Mouse (Mus musculus) lung, adult 18-20 months (tissue): ENCODE measurements around the gene AC140267.1.

Experiments
- DNase-seq, 2 experiments: peaks; one replicate each; pipeline ENCODE4 v3.0.0; 2022; ENCODE audit warnings: mixed read lengths in 2 of 2

The AC140267.1 gene

DNA sequence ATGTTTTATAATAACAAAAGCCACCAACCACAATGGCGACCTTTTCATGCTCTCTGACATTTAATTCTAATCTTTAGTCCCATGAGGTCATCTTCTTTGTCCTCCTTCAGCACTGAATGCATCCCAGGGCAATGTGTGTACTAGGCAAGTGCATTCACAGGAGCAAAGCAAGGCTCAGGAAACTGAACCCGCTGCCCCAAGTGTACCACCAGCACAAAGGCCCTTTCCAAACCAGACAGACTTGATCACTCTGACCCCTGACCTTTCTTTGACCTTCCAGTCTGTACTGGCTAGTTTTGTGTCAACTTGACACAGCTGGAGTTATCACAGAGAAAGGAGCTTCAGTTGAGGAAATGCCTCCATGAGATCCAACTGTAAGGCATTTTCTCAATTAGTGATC, 3.3 kb upstream of the AC140267.1 start:
- DNase-seq = no peak

DNA sequence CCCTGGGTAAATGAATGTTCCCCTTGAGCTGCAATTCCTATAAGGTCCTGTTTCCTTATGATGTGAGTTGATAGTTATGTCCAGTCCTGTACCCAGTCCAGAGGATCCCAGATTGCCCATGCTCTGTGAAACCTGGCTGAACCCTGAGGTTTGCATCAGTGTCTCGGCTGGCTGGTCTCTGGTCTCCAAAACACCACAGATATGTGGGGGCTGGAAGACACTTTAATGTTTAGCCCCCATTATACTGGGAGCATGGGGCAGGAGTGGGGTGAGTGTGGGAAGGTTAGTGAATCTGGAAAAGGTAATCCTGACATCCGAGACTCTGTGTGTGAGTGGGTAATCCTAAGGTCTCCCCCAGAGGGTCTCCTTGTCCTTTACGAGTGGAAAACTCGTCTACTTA, 2.6 kb upstream of the AC140267.1 start:
- DNase-seq = no peak

DNA sequence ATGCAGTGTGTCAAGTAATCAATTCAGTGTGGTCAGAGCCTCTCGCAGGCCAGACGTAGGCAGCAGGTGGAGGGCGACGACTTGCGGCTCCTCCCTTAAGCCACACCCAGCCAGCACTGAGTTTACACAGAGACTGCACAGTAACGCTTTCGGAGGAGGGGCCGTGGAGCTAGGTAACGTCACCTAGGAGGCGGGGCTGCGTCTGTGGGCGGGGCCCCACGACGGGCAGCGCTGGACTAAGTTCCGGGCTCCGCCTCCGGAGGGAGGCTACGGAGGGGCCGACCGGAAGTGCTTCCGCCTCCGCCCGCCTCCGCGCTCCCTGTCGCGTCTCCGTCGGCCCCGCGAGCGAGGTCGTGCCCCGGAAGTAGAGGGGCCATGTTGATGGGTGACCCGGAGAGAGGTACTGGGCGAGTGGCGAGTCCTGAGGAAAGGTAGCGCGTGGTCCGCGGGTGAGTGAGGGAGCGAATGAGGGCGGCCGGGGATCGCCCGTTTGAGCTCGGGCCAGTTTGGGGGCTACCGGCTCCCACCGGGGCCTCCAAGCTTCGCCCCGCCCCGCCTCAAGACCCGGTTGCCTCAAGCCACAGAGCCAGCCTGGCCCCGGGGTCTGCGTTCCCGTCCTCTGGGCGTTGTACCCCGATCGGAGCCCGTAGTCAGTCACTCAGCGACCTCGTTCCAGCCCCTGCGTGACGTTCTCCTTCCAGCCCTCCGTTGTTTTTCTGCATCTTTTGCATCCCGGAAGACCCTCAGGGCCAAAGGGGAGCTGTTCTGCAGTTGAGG, 1.7 kb upstream of the AC140267.1 start, which contains the start of gene Mief1:
Gene Mief1 (plus strand): TSS at position 286 of the 777 bp plus-strand sequence.
- DNase-seq = peak; percentile 99

DNA sequence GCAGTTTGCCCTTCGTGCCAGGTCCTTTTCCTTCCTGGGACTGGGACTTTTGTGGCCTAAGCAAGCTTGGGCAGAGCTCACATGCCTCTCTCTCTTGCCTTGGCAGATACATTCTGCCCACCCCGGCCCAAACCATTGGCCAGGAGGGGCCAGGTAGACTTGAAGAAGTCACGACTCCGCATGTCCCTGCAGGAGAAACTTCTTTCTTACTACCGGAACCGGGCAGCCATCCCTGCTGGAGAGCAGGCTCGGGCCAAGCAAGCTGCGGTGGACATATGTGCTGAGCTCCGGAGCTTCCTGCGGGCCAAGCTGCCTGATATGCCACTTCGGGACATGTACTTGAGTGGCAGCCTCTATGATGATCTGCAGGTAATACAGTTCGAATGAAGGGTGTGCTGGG, 12.5 kb downstream of the AC140267.1 start:
- DNase-seq = no peak

- no peak for DNase-seq
Measured at GRCm38 (mm10) chr15:80248596-80248995, 13.0 kb downstream of the AC140267.1 start.

DNA sequence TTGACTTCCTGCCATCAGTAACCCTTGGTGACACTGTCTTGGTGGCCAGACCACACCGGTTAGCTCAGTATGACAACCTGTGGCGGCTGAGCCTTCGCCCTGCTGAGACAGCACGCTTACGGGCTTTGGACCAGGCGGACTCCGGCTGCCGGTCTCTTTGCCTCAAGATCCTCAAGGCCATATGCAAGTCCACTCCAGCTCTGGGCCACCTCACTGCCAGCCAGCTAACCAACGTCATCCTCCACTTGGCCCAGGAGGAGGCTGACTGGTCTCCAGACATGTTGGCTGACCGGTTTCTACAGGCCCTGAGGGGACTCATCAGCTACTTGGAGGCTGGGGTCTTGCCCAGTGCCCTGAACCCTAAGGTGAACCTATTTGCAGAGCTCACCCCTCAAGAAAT, 14.0 kb downstream of the AC140267.1 start:
- DNase-seq = no peak

DNA sequence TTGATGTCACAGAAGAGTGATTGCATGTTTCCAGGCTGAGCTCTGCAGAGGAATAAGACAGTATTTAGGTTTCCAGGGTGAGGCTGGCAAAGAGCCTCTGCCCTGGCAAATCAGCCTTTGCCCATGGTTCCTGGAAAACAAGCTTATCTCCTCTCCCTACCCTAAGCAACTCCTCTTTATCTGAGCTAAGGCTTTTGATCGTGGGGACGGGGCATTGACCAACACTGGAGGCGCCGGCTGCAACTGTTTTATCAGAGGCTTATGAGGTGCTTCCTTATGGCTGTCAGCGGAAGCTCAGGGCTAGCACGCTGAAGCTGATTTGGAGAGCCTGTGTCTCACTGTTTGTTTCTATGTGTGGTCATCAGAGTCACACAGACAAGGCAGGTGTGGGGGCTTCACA, 15.0 kb downstream of the AC140267.1 start:
- no peak for DNase-seq

GRCm38 (mm10) chr15:80253530-80253929, 17.9 kb downstream of the AC140267.1 start:
- no peak for DNase-seq

DNA sequence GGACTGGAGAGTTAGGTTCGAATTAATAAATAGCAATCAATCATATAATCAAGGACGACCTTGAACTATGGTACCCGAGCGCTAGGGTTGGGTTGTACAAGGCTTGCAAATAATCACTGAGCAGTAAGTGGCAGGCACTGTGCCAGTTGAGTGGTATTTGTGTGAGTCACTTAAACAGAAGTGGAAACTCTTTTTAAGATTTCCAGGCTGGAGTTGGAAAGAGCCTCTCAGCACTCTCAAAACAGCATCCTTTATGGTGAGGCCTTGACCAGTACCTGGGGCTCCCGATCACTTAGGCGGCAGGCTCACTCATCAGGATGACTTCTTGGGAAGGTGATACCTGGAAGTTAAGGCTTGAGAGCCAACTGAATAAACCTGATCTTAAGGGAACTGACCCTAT, 18.6 kb downstream of the AC140267.1 start:
- peak in 1 of 2 experiments; percentile 47 for DNase-seq

- peak; percentile 99 for DNase-seq
Measured at GRCm38 (mm10) chr15:80254847-80255645, 19.4 kb downstream of the AC140267.1 start, which contains the start of gene Atf4. TSS of gene Atf4 (plus strand) at chr15:80255184.

- peak; percentile 87 to 90 for DNase-seq
Measured at GRCm38 (mm10) chr15:80255646-80256121, 20.0 kb downstream of the AC140267.1 start.

DNA sequence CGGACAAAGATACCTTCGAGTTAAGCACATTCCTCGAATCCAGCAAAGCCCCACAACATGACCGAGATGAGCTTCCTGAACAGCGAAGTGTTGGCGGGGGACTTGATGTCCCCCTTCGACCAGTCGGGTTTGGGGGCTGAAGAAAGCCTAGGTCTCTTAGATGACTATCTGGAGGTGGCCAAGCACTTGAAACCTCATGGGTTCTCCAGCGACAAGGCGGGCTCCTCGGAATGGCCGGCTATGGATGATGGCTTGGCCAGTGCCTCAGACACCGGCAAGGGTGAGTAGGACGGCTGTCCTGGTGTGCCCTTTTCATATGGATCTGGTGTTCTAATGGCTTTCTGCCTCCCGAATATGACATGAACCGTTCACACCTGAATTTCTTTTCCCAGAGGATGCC, 20.6 kb downstream of the AC140267.1 start:
- no peak for DNase-seq

- DNase-seq = no peak
Measured at GRCm38 (mm10) chr15:80256656-80257601, 21.3 kb downstream of the AC140267.1 start.

DNA sequence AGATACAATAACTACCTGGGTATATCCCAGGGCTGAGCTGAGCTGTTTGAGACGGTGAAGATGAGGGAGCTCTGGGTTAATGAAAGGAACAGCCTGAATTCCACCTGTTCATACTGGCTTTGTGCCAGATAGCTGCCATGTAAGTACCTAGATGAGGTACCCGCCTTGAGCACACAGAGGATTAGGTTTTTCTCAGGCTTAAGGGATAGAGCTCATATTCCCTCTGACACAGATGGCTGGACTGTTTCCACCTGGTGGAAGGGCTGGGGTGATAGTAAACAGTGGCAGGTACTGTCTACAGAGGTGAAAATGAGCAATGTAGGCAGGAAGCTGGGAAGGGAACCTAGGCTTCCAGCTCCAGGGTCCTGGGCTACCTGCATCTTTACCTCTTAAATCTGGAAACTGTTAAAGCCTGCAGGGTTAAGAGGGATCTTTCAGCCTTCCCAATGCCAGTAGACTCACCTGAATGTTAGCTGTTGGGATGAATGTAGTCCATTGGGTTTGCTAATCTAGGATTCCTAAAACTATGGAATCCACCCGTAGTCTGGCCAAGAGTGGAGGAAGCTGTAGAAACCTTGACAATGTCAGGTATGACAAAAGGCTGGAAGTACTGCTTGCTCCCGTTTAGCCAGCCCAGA, 22.1 kb downstream of the AC140267.1 start:
- DNase-seq = peak in 1 of 2 experiments; percentile 58

DNA sequence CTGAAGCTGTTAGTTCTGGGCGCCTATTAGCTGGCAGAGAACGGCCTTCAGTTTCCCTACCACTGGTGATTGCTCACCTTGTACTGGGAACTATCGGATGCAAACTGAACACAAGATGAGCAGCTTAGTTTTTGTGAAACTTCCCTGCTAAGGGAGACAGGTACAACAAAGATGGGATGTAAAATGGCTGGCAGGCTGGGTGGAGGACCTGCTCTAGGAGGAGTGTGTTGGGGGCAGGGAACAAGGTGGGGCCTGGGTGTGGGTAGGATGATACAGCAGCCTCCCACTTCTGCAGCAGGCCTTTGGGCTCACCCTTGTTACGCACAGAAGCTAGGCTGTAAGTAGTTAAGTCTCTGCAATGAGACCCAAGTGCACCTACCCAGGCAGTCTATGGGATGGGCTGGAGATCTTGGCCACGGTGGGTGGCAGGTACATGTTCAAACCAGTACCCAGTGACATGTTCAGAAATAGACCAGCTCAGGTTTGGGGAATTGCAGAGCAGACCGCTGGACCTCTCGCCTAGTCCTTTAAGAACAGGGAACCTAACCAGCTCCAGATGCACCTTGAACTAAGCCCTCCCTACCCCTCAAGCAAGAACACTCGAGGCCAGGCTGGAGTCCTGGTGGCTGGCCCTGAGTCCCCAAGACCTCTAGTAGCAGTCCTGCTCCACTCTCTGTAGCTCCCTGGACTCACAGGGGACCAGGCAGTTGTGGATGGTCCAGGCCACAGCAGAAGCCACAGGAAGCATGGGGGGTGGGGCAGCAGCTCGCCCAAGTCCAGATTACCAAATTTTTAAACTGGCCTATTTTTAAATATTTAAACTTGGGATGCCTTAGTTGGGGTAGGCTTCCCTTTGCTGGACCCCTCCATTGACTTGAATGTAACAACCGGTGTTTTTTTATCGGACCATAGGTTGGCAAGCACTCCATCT, 22.9 kb downstream of the AC140267.1 start:
- no peak for DNase-seq

GRCm38 (mm10) chr15:80259406-80260045, 23.9 kb downstream of the AC140267.1 start:
- no peak for DNase-seq

- peak; percentile 71 to 79 for DNase-seq
Measured at GRCm38 (mm10) chr15:80260677-80261076, 25.0 kb downstream of the AC140267.1 start.

- DNase-seq = no peak
Measured at GRCm38 (mm10) chr15:80261100-80261499, 25.5 kb downstream of the AC140267.1 start.

DNA sequence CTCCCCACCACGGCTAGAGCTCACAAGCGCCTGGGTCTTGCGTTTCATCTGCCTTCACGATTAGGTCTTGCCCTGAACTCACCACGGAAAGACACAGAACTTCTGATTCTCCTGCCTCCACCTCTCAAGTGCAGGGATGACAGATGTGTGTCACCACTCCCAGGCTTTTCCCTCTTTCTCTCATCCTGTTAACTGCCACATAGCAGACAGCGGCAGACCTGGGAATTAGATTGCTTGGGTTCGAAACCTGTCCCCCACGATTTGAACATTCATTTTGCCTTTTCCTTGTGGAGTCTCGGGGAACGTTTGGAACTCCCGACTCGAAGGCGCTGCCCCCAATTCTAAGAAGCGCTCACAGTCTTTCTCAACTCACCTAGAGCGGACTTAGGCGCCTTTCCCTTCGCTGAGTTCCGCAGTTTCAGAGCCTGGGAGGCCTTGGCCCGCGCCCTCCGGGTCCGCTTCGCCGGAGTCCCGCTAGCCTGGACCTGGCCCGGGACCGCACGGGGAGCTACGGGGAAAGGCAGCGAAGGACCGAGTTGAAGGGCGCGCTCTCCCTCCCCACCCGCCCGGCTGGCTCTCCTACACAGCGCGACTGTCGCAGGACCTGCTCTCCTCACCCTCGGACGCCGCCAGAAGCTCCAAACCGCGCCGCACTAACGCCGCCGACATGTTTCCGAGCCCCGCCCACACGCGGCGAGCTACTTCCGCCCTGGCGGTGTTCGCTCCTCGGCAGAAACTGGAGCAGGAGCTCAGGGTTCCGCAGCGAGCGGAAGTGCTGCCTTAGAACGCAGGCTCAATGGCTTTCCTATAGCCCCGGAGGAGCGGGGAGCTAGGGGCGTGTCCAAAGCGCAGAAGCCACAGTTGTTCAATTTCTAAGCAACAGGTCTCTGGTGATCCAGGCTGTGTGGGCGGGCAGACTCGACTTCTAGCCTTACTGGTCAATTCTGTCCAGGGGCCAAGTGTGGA, 28.3 kb downstream of the AC140267.1 start, which contains the start of gene Rps19bp1:
Gene Rps19bp1 (minus strand): TSS at position 706 of the 966 bp plus-strand sequence.
- peak; percentile 89 to 91 for DNase-seq
